ENCODE assay signal across 18 mouse cellular contexts in the genomic region with DNA sequence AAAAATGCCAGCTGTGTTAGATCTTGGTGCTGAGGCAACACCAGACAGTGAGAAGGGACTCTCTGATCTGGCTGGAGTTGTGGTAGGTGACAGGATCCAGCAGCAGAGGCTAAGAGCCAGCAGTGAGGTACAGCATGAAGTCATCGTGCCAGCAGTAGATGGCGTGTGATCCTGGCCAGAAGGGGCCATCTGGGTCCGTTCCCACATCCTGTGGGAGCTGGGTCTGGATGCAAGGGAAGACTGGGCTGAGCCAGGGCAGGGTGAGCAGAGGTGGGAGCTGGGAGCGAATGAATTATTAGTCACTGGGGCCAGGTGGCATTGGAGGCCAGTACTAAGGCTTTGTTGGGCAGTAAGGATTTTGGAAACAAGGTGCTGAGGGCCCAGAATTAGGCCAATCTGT. TPM values are rescaled to one million over a fixed set of nuclear protein-coding genes. Genes with fewer than 3 reads are reported as not detected.
DNase-seq lines count a peak whose midpoint lies in the region; ATAC-seq and TF ChIP-seq lines count a peak whose summit lies in the region.
"Had no signal": no experiment of that assay in that cellular context is flagged by ENCODE, and none has a peak within 500 bp of the region (broad histone marks: within the 10 kb centered on the region; RNA-seq: fewer than 3 reads in every experiment).

No protein-coding gene starts in this region.

- H3K4me3 ChIP-seq in gastrocnemius, adult 2 months = no peak overlapping the region
- H3K4me3 ChIP-seq in stomach, embryonic 15.5 days (replicated peaks) = no peak overlapping the region
- no peak overlapping the region for H3K4me3 ChIP-seq in stomach, postnatal 0 days (ENCODE audit: low read depth, low read length)
- H3K4me3 ChIP-seq in stomach, embryonic 16.5 days (replicated peaks; ENCODE audit: low read length) = no peak overlapping the region
- H3K4me3 ChIP-seq in midbrain, embryonic 15.5 days = no peak overlapping the region
- H3K4me3 ChIP-seq: forebrain, embryonic 12.5 days; heart, embryonic 15.5 days; limb, embryonic 12.5 days; liver, embryonic 13.5 days; lung, embryonic 15.5 days; midbrain, embryonic 13.5 days had no signal

- TF ChIP-seq EP300 in stomach, postnatal 0 days (optimal IDR thresholded peaks at IDR 0.05) = no peak

- intact Hi-C loops in gastrocnemius, adult 2 months (cut with DNase I) = loop anchor here (5.0 kb wide), 1 partner anchor 129 kb away; no protein-coding TSS in a partner anchor

- ATAC-seq in stomach, embryonic 15.5 days (ENCODE audit: insufficient read depth, low FRiP score, low read depth) = peak; percentile 76; the same call in 1 of the 2 replicates
- no peak; the same call in 1 of the 2 replicates for ATAC-seq in stomach, postnatal 0 days (ENCODE audit: low FRiP score, low TSS enrichment)
- ATAC-seq in stomach, embryonic 16.5 days (ENCODE audit: insufficient read depth, low FRiP score) = peak; percentile 50; the same call in 1 of the 2 replicates
- ATAC-seq in midbrain, embryonic 15.5 days (replicated peaks) = no peak
- ATAC-seq: midbrain, embryonic 13.5 days had no signal

- H3K27me3 ChIP-seq in stomach, embryonic 15.5 days (replicated peaks) = no peaks in the 10 kb centered on the region
- H3K27me3 ChIP-seq in stomach, postnatal 0 days (ENCODE audit: control insufficient read depth, insufficient read depth, low read length) = no peaks in the 10 kb centered on the region
- no peaks in the 10 kb centered on the region for H3K27me3 ChIP-seq in stomach, embryonic 16.5 days (ENCODE audit: control insufficient read depth, insufficient read depth, low read length)
- no peaks in the 10 kb centered on the region for H3K27me3 ChIP-seq in midbrain, embryonic 15.5 days (replicated peaks)
- H3K27me3 ChIP-seq: forebrain, embryonic 12.5 days; heart, embryonic 15.5 days; limb, embryonic 12.5 days; liver, embryonic 13.5 days; lung, embryonic 15.5 days; midbrain, embryonic 13.5 days had no signal

- no peak overlapping the region for H3K27ac ChIP-seq in gastrocnemius, adult 2 months
- H3K27ac ChIP-seq in stomach, embryonic 15.5 days = 0 out of 2 replicates have a peak overlapping the region, but pooled peaks have one; percentile 2
- no peak overlapping the region for H3K27ac ChIP-seq in stomach, postnatal 0 days (replicated peaks)
- H3K27ac ChIP-seq in stomach, embryonic 16.5 days (ENCODE audit: low read length) = no peak overlapping the region
- no peak overlapping the region for H3K27ac ChIP-seq in midbrain, embryonic 15.5 days
- H3K27ac ChIP-seq: forebrain, embryonic 12.5 days; heart, embryonic 15.5 days; hindbrain, embryonic 14.5 days; kidney, postnatal 0 days; limb, embryonic 12.5 days; liver, embryonic 13.5 days; lung, embryonic 15.5 days; midbrain, embryonic 13.5 days had no signal

- no peaks in the 10 kb centered on the region for H3K4me1 ChIP-seq in stomach, embryonic 15.5 days
- H3K4me1 ChIP-seq in stomach, postnatal 0 days (replicated peaks; ENCODE audit: control insufficient read depth, insufficient read depth) = 0 out of 2 replicates have a peak, but pooled peaks cover 3% of the 10 kb centered on the region
- peaks cover 8% of the 10 kb centered on the region for H3K4me1 ChIP-seq in stomach, embryonic 16.5 days (ENCODE audit: control insufficient read depth, insufficient read depth, low read length)
- H3K4me1 ChIP-seq in midbrain, embryonic 15.5 days = no peaks in the 10 kb centered on the region
- H3K4me1 ChIP-seq: lung, embryonic 15.5 days; midbrain, embryonic 13.5 days had no signal

- peaks cover 7% of the 10 kb centered on the region for H3K36me3 ChIP-seq in stomach, embryonic 15.5 days
- peaks cover 4% of the 10 kb centered on the region for H3K36me3 ChIP-seq in stomach, postnatal 0 days (ENCODE audit: control insufficient read depth, insufficient read depth, low read length)
- H3K36me3 ChIP-seq in stomach, embryonic 16.5 days (ENCODE audit: control insufficient read depth, insufficient read depth, low read length) = 0 out of 2 replicates have a peak, but pooled peaks cover 3% of the 10 kb centered on the region
- H3K36me3 ChIP-seq in midbrain, embryonic 15.5 days (replicated peaks) = 0 out of 2 replicates have a peak, but pooled peaks cover 4% of the 10 kb centered on the region

- no peak overlapping the region for H3K9ac ChIP-seq in stomach, embryonic 15.5 days
- H3K9ac ChIP-seq in stomach, postnatal 0 days (ENCODE audit: low read length) = no peak overlapping the region
- H3K9ac ChIP-seq in stomach, embryonic 16.5 days (ENCODE audit: low read length) = no peak overlapping the region
- H3K9ac ChIP-seq in midbrain, embryonic 15.5 days = no peak overlapping the region
- H3K9ac ChIP-seq: forebrain, embryonic 12.5 days; heart, embryonic 15.5 days; hindbrain, embryonic 14.5 days; limb, embryonic 12.5 days; liver, embryonic 13.5 days; lung, embryonic 15.5 days; midbrain, embryonic 13.5 days had no signal

- DNase-seq in gastrocnemius, adult 2 months = peak; percentile 31
- no peak for DNase-seq in gastrocnemius, adult 18-20 months (ENCODE audit: low spot score)
- no peak for DNase-seq in stomach, postnatal 0 days (ENCODE audit: low spot score)
- peak; percentile 55 to 67 for DNase-seq in cerebellum, postnatal 10 days
- DNase-seq in thymus, postnatal 14 days = no peak
- DNase-seq: kidney, adult 11 months; liver, embryonic 13.5 days; right cerebral cortex, adult 18-20 months had no signal

- H3K4me2 ChIP-seq in stomach, embryonic 15.5 days = no peak overlapping the region
- no peak overlapping the region for H3K4me2 ChIP-seq in stomach, postnatal 0 days (replicated peaks; ENCODE audit: low read depth)
- no peak overlapping the region for H3K4me2 ChIP-seq in stomach, embryonic 16.5 days (ENCODE audit: low read depth, low read length)
- H3K4me2 ChIP-seq in midbrain, embryonic 15.5 days = no peak overlapping the region
- H3K4me2 ChIP-seq: forebrain, embryonic 12.5 days; heart, embryonic 15.5 days; hindbrain, embryonic 14.5 days; limb, embryonic 12.5 days; liver, embryonic 13.5 days; lung, embryonic 15.5 days; midbrain, embryonic 13.5 days had no signal

- WGBS in stomach, embryonic 15.5 days = 80% methylated on average over 4 of the region's 4 CpGs
- WGBS in stomach, postnatal 0 days = 66% methylated on average over 4 of the region's 4 CpGs
- WGBS in stomach, embryonic 16.5 days = 70% methylated on average over 4 of the region's 4 CpGs
- 81% methylated on average over 4 of the region's 4 CpGs for WGBS in midbrain, embryonic 15.5 days

- no peaks in the 10 kb centered on the region for H3K9me3 ChIP-seq in stomach, embryonic 15.5 days
- no peaks in the 10 kb centered on the region for H3K9me3 ChIP-seq in stomach, postnatal 0 days (ENCODE audit: control insufficient read depth, low read length)
- no peaks in the 10 kb centered on the region for H3K9me3 ChIP-seq in stomach, embryonic 16.5 days (replicated peaks; ENCODE audit: control insufficient read depth, low read length)
- no peaks in the 10 kb centered on the region for H3K9me3 ChIP-seq in midbrain, embryonic 15.5 days
- H3K9me3 ChIP-seq: forebrain, embryonic 12.5 days; heart, embryonic 15.5 days; limb, embryonic 12.5 days; liver, embryonic 13.5 days; lung, embryonic 15.5 days; midbrain, embryonic 13.5 days had no signal

- no peak for TF ChIP-seq CTCF in gastrocnemius, adult 2 months (IDR thresholded peaks at IDR 0.05)
- TF ChIP-seq CTCF in stomach, postnatal 0 days (IDR thresholded peaks at IDR 0.05; ENCODE audit: low read depth) = no peak; the same call in 1 of the 2 replicates

RNA-seq across cellular contexts. Expression of a gene that starts 30.9 kb away (rescaled TPM):
- total RNA-seq in gastrocnemius, adult 2 months (2021) = under 1 TPM; 0.86 to 0.92 TPM
- 1 to 10 TPM in 1 of 2 experiments, under 1 TPM in 1; 0.89 to 1.0 TPM for total RNA-seq in gastrocnemius, adult 18-20 months (2021)
- polyA plus RNA-seq in stomach, embryonic 15.5 days (2015; fragmentation: Nextera tagmentation; extraction: Ambion mirVana) = 4.3 and 4.7 TPM in 2 replicates
- polyA plus RNA-seq in stomach, postnatal 0 days (2015; fragmentation: Nextera tagmentation; extraction: Ambion mirVana) = 6.1 and 6.3 TPM in 2 replicates
- polyA plus RNA-seq in stomach, embryonic 16.5 days (2015; fragmentation: Nextera tagmentation; extraction: Ambion mirVana) = 2.4 and 3.3 TPM in 2 replicates
- 7.6 and 8.0 TPM in 2 replicates for polyA plus RNA-seq in midbrain, embryonic 15.5 days (2015; fragmentation: Nextera tagmentation; extraction: Ambion mirVana)

RNA-seq across cellular contexts. Expression of a gene that starts 31.3 kb away (rescaled TPM):
- 10 to 100 TPM; 61.0 to 61.2 TPM for total RNA-seq in gastrocnemius, adult 2 months (2021)
- total RNA-seq in gastrocnemius, adult 18-20 months (2021) = 10 to 100 TPM; 64.7 to 64.8 TPM
- polyA plus RNA-seq in stomach, embryonic 15.5 days (2015; fragmentation: Nextera tagmentation; extraction: Ambion mirVana) = 65.9 and 76.7 TPM in 2 replicates
- polyA plus RNA-seq in stomach, postnatal 0 days (2015; fragmentation: Nextera tagmentation; extraction: Ambion mirVana) = 116 TPM in 2 replicates
- 27.2 and 31.3 TPM in 2 replicates for polyA plus RNA-seq in stomach, embryonic 16.5 days (2015; fragmentation: Nextera tagmentation; extraction: Ambion mirVana)
- polyA plus RNA-seq in midbrain, embryonic 15.5 days (2015; fragmentation: Nextera tagmentation; extraction: Ambion mirVana) = 91.9 and 98.4 TPM in 2 replicates

Comparison
In these comparisons a context has a peak if more than half of its experiments do, and no peak if none do; other contexts are left out.
1. DNase-seq: peak in gastrocnemius, adult 2 months (single experiment) and cerebellum, postnatal 10 days (2 of 2); none in gastrocnemius, adult 18-20 months (single experiment), stomach, postnatal 0 days (single experiment) and thymus, postnatal 14 days (single experiment).
2. ATAC-seq: peak in stomach, embryonic 15.5 days (single experiment) and stomach, embryonic 16.5 days (single experiment); none in stomach, postnatal 0 days (single experiment) and midbrain, embryonic 15.5 days (single experiment).